Mouse (Mus musculus): ENCODE data around the gene Atl3.

GRCm38 (mm10) chr19:7557328-7557822, 63.5 kb downstream of the Atl3 start, which contains the start of gene Pla2g16:
- TF ChIP-seq CTCF (IDR thresholded peaks at IDR 0.05; ENCODE audit: low read depth, low read length) (no peak), GATA2 (IDR thresholded peaks at IDR 0.05; ENCODE audit: borderline replicate concordance, low read depth, low read length) (no peak), TAL1 (conservative IDR thresholded peaks at IDR 0.05; ENCODE audit: low read depth, low read length) (no peak), GATA1 (IDR thresholded peaks at IDR 0.05; ENCODE audit: borderline replicate concordance, low read length) (no peak), POLR2AphosphoS5 (IDR thresholded peaks at IDR 0.05; ENCODE audit: insufficient replicate concordance, low read depth, low read length) (no peak)

All from G1E (cell line).